In the genomic region with DNA sequence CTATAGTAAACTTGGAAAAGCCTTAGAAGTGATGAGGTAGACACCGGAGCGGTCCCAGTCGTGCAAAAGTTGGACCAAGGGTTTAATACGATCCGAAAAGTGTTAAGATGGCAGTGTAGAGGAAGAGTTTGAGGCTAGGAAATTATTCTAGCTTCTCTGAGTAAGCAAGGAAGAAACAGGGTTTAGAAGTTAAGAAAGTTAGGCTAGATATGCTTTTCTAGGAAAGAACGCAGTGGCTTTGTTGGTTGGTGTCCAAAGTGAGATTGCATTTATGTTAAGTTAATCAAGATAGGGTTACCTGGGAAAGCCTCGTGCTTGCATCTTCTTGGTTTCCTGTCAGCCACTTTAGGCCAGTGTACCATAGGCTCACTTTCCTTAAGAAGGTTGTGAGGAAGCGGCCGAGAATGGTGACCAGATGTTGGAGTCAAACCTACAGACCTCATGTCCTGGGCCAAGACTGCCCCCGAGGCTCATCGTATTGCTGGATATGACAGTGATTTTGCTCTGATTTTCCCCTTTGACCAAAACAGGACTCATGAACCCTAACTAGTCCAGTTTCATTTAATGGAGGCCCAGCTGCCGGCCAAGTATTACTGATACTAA, we compare ENCODE assay signal across 8 mouse cellular contexts. TPM values are rescaled to one million over a fixed set of nuclear protein-coding genes. Genes with fewer than 3 reads are reported as not detected.
DNase-seq lines count a peak whose midpoint lies in the region; ATAC-seq and TF ChIP-seq lines count a peak whose summit lies in the region.

No protein-coding gene starts in this region.

- peak overlapping the region; percentile 95 for H3K9ac ChIP-seq in kidney, embryonic 15.5 days
- peak overlapping the region; percentile 98 for H3K9ac ChIP-seq in hindbrain, embryonic 12.5 days
- peak overlapping the region; percentile 92 for H3K9ac ChIP-seq in midbrain, embryonic 14.5 days (replicated peaks; ENCODE audit: low read length)

- H3K4me3 ChIP-seq in kidney, embryonic 15.5 days (replicated peaks) = peak overlapping the region; percentile 92
- H3K4me3 ChIP-seq in hindbrain, embryonic 12.5 days = peak overlapping the region; percentile 92
- H3K4me3 ChIP-seq in midbrain, embryonic 14.5 days (replicated peaks; ENCODE audit: low read depth, low read length) = peak overlapping the region; percentile 82

- no peaks in the 10 kb centered on the region for H3K27me3 ChIP-seq in kidney, embryonic 15.5 days
- H3K27me3 ChIP-seq in Patski = no peaks in the 10 kb centered on the region
- H3K27me3 ChIP-seq in hindbrain, embryonic 12.5 days = no peaks in the 10 kb centered on the region
- no peaks in the 10 kb centered on the region for H3K27me3 ChIP-seq in midbrain, embryonic 14.5 days (ENCODE audit: control insufficient read depth, insufficient read depth, low read length)

- 16% methylated on average over 12 of the region's 12 CpGs for WGBS in kidney, embryonic 15.5 days
- whole genome bisulfite sequencing in hindbrain, embryonic 12.5 days = 30% methylated on average over 12 of the region's 12 CpGs
- 23% methylated on average over 12 of the region's 12 CpGs for WGBS in midbrain, embryonic 14.5 days

- CTCF ChIA-PET in Patski (lab: Charles Lee) = interaction anchor here (1.1 to 2.8 kb wide), 4 partner anchors 12 to 78 kb away, joined by 5 to 9 read pairs (median 8); partner anchors contain the start of gene Scamp3

- no peaks in the 10 kb centered on the region for H3K9me3 ChIP-seq in kidney, embryonic 15.5 days (replicated peaks)
- no peaks in the 10 kb centered on the region for H3K9me3 ChIP-seq in hindbrain, embryonic 12.5 days (replicated peaks)
- H3K9me3 ChIP-seq in midbrain, embryonic 14.5 days (ENCODE audit: control insufficient read depth, low read length) = no peaks in the 10 kb centered on the region

- peak overlapping the region; percentile 72 for H3K4me2 ChIP-seq in kidney, embryonic 15.5 days
- peak overlapping the region; percentile 58 for H3K4me2 ChIP-seq in hindbrain, embryonic 12.5 days (replicated peaks)
- H3K4me2 ChIP-seq in midbrain, embryonic 14.5 days (ENCODE audit: low read length) = peak overlapping the region; percentile 82

- no peak for ATAC-seq in kidney, embryonic 15.5 days (replicated peaks; ENCODE audit: low FRiP score)
- peak; percentile 4 for ATAC-seq in Patski
- ATAC-seq in hindbrain, embryonic 12.5 days (ENCODE audit: low FRiP score) = no peak
- ATAC-seq in midbrain, embryonic 14.5 days (ENCODE audit: low FRiP score, low TSS enrichment) = no peak

- no peak for DNase-seq in kidney, adult 8-10 months
- DNase-seq in Patski (ENCODE audit: low read depth, low spot score) = no peak
- DNase-seq in midbrain, embryonic 14.5 days = no peak
- no peak for DNase-seq in cerebellum, adult 18-20 months
- no peak for DNase-seq in cerebellum, adult 8-10 months
- no peak for DNase-seq in gastrocnemius, postnatal 4 days (ENCODE audit: low spot score in 2 of 2)

- peaks cover 28% of the 10 kb centered on the region for H3K4me1 ChIP-seq in kidney, embryonic 15.5 days
- H3K4me1 ChIP-seq in hindbrain, embryonic 12.5 days = peaks cover 26% of the 10 kb centered on the region
- H3K4me1 ChIP-seq in midbrain, embryonic 14.5 days (ENCODE audit: control insufficient read depth, insufficient read depth, low read length) = peaks cover 12% of the 10 kb centered on the region

- peak overlapping the region; percentile 99 for H3K27ac ChIP-seq in kidney, embryonic 15.5 days
- H3K27ac ChIP-seq in hindbrain, embryonic 12.5 days = peak overlapping the region; percentile 96
- peak overlapping the region; percentile 92 for H3K27ac ChIP-seq in midbrain, embryonic 14.5 days (replicated peaks; ENCODE audit: low read depth, low read length)

- in situ Hi-C loops in Patski (cut with MboI; ENCODE audit: low pct_unique_long_range_greater_than_20kb) = no loop called here

- peaks cover 37% of the 10 kb centered on the region for H3K36me3 ChIP-seq in kidney, embryonic 15.5 days
- peaks cover 36% of the 10 kb centered on the region for H3K36me3 ChIP-seq in hindbrain, embryonic 12.5 days
- H3K36me3 ChIP-seq in midbrain, embryonic 14.5 days (ENCODE audit: control insufficient read depth, insufficient read depth, low read length) = peaks cover 40% of the 10 kb centered on the region

- POLR2A ChIA-PET in Patski (lab: Charles Lee) = interaction anchor here (0.6 to 2.2 kb wide), 8 partner anchors 9 to 524 kb away, joined by 3 to 8 read pairs (median 4); partner anchors contain the start of gene Pklr

- TF ChIP-seq CTCF in Patski (IDR thresholded peaks at IDR 0.05) = no peak

RNA-seq across cellular contexts. Expression of gene Clk2, which starts 0.8 kb away (rescaled TPM):
- polyA plus RNA-seq in kidney, embryonic 15.5 days (2015; fragmentation: Nextera tagmentation; extraction: Ambion mirVana) = 28.4 and 32.0 TPM in 2 replicates
- polyA plus RNA-seq in Patski (2021) = 74.8 TPM
- polyA plus RNA-seq in hindbrain, embryonic 12.5 days (2016; fragmentation: Nextera tagmentation; extraction: Ambion mirVana) = 38.8 and 44.4 TPM in 2 replicates
- polyA plus RNA-seq in midbrain, embryonic 14.5 days (2014; fragmentation: Nextera tagmentation; extraction: Ambion mirVana) = 22.0 and 24.6 TPM in 2 replicates
- total RNA-seq in gastrocnemius, postnatal 4 days (2021) = 10 to 100 TPM; 31.1 to 39.0 TPM

RNA-seq across cellular contexts. Expression of gene Hcn3, which starts 5.4 kb away (rescaled TPM):
- polyA plus RNA-seq in kidney, embryonic 15.5 days (2015; fragmentation: Nextera tagmentation; extraction: Ambion mirVana) = 1.6 and 3.1 TPM in 2 replicates
- 6.2 TPM for polyA plus RNA-seq in Patski (2021)
- 20.7 and 22.3 TPM in 2 replicates for polyA plus RNA-seq in hindbrain, embryonic 12.5 days (2016; fragmentation: Nextera tagmentation; extraction: Ambion mirVana)
- 23.6 and 30.7 TPM in 2 replicates for polyA plus RNA-seq in midbrain, embryonic 14.5 days (2014; fragmentation: Nextera tagmentation; extraction: Ambion mirVana)
- under 1 TPM; 0.39 to 0.91 TPM for total RNA-seq in gastrocnemius, postnatal 4 days (2021)

RNA-seq across cellular contexts. Expression of gene Scamp3, which starts 11.9 kb away (rescaled TPM):
- 122 and 133 TPM in 2 replicates for polyA plus RNA-seq in kidney, embryonic 15.5 days (2015; fragmentation: Nextera tagmentation; extraction: Ambion mirVana)
- polyA plus RNA-seq in Patski (2021) = 175 TPM
- 105 and 107 TPM in 2 replicates for polyA plus RNA-seq in hindbrain, embryonic 12.5 days (2016; fragmentation: Nextera tagmentation; extraction: Ambion mirVana)
- polyA plus RNA-seq in midbrain, embryonic 14.5 days (2014; fragmentation: Nextera tagmentation; extraction: Ambion mirVana) = 104 and 123 TPM in 2 replicates
- total RNA-seq in gastrocnemius, postnatal 4 days (2021) = 10 to 100 TPM; 41.8 to 43.1 TPM

RNA-seq across cellular contexts. Expression of gene Fam189b, which starts 17.6 kb away (rescaled TPM):
- 37.1 and 50.4 TPM in 2 replicates for polyA plus RNA-seq in kidney, embryonic 15.5 days (2015; fragmentation: Nextera tagmentation; extraction: Ambion mirVana)
- polyA plus RNA-seq in Patski (2021) = 37.6 TPM
- 33.4 and 34.2 TPM in 2 replicates for polyA plus RNA-seq in hindbrain, embryonic 12.5 days (2016; fragmentation: Nextera tagmentation; extraction: Ambion mirVana)
- polyA plus RNA-seq in midbrain, embryonic 14.5 days (2014; fragmentation: Nextera tagmentation; extraction: Ambion mirVana) = 25.0 and 25.3 TPM in 2 replicates
- 10 to 100 TPM; 19.2 to 22.1 TPM for total RNA-seq in gastrocnemius, postnatal 4 days (2021)

RNA-seq across cellular contexts. Expression of gene Pklr, which starts 29.4 kb away (rescaled TPM):
- polyA plus RNA-seq in kidney, embryonic 15.5 days (2015; fragmentation: Nextera tagmentation; extraction: Ambion mirVana) = 2.3 and 5.5 TPM in 2 replicates
- 22.0 TPM for polyA plus RNA-seq in Patski (2021)
- 0.25 and 0.96 TPM in 2 replicates for polyA plus RNA-seq in hindbrain, embryonic 12.5 days (2016; fragmentation: Nextera tagmentation; extraction: Ambion mirVana)
- 0.07 and 0.29 TPM in 2 replicates for polyA plus RNA-seq in midbrain, embryonic 14.5 days (2014; fragmentation: Nextera tagmentation; extraction: Ambion mirVana)
- total RNA-seq in gastrocnemius, postnatal 4 days (2021) = 1 to 10 TPM in 1 of 2 experiments, not detected in 1; 1.1 TPM
